Mouse (Mus musculus) intestine, embryonic 16.5 days (tissue): ENCODE results near the gene Olfr1033. TPM values are rescaled to one million over a fixed set of nuclear protein-coding genes. Genes with fewer than 3 reads are reported as not detected.
"Not testable (repeated sequence)": the region's sequence is repeated elsewhere in the genome, so short reads cannot be mapped to it uniquely, and the experiment has no call there.

Experiments used
- ATAC-seq: fragments of 200-750 bp; cut with Nextera tagmentation; 2 replicates; pipeline ENCODE4 v1.8.0; 2017; ENCODE audit warnings: moderate TSS enrichment, moderate library complexity
- H3K27ac ChIP-seq: fragments of 300-500 bp; sonication (generic); 2 replicates; pipeline ENCODE4 v1.5.1; 2014; ENCODE audit warnings: mild to moderate bottlenecking, low read length
- H3K27me3 ChIP-seq: fragments of 300-500 bp; sonication (generic); replicated peaks from 2 replicates; pipeline ENCODE4 v1.6.1; 2014; ENCODE audit warnings: low read length, control low read depth, mixed read lengths; ENCODE audit not compliant: control insufficient read depth, insufficient read depth
- H3K36me3 ChIP-seq: fragments of 300-500 bp; sonication (generic); 2 replicates; pipeline ENCODE4 v1.6.1; 2014; ENCODE audit warnings: low read length, control low read depth; ENCODE audit not compliant: control insufficient read depth, insufficient read depth
- H3K4me1 ChIP-seq: fragments of 300-500 bp; sonication (generic); 2 replicates; pipeline ENCODE4 v1.6.1; 2014; ENCODE audit warnings: low read length, control low read depth, mixed read lengths; ENCODE audit not compliant: control insufficient read depth, insufficient read depth
- H3K4me2 ChIP-seq: fragments of 300-500 bp; sonication (generic); 2 replicates; pipeline ENCODE4 v1.6.1; 2014; ENCODE audit warnings: low read depth, low read length, control low read depth
- H3K4me3 ChIP-seq: fragments of 300-500 bp; sonication (generic); 2 replicates; pipeline ENCODE4 v1.5.1; 2014; ENCODE audit warnings: mild to moderate bottlenecking, low read length
- H3K9ac ChIP-seq: fragments of 300-500 bp; sonication (generic); 2 replicates; pipeline ENCODE4 v1.6.1; 2014; ENCODE audit warnings: low read depth, low read length
- H3K9me3 ChIP-seq: fragments of 300-500 bp; sonication (generic); 2 replicates; pipeline ENCODE4 v1.6.1; 2016; ENCODE audit warnings: low read length, control low read depth; ENCODE audit not compliant: control insufficient read depth
- WGBS: fragments of 180-500 bp; shearing (Covaris S2); extraction: QIAGEN DNeasy Blood & Tissue Kit; methylation state at CpG from one replicate; pipeline ENCODE4 v1.1.7; 2014; 5-methylcytosine and 5-hydroxymethylcytosine counted together
- polyA plus RNA-seq: library from polyadenylated mRNA; unstranded; fragments of >200 nt; fragmentation: Nextera tagmentation; extraction: Ambion mirVana; gene quantifications from 2 replicates; pipeline ENCODE4 v1.2.1, GENCODE M21; 2015

The Olfr1033 gene
- polyA plus RNA-seq, 1 experiment from 2014 or later: 3.0 TPM

- H3K4me1 ChIP-seq, H3K27me3 ChIP-seq, H3K4me2 ChIP-seq, H3K9ac ChIP-seq, ATAC-seq, H3K9me3 ChIP-seq, H3K4me3 ChIP-seq, H3K36me3 ChIP-seq, H3K27ac ChIP-seq: not testable (repeated sequence)
These were observed 53.3 kb downstream of the Olfr1033 start, which contains the start of gene Olfr1036 for GRCm38 (mm10) chr2:86073692-86074091. Gene Olfr1036, plus strand, starts transcription at chr2:86073992.

GRCm38 (mm10) chr2:86080478-86080877 lies 60.0 kb downstream of the Olfr1033 start:
- 89% methylated on average over 1 of the region's 1 CpGs for WGBS
- ATAC-seq, H3K4me3 ChIP-seq, H3K4me1 ChIP-seq, H3K9ac ChIP-seq, H3K4me2 ChIP-seq, H3K36me3 ChIP-seq, H3K27ac ChIP-seq, H3K9me3 ChIP-seq, H3K27me3 ChIP-seq: not testable (repeated sequence)

- H3K4me3 ChIP-seq: no peak within 1 kb of the TSS
- no peak within 1 kb of the TSS for H3K27ac ChIP-seq
- no peak within 1 kb of the TSS for H3K9ac ChIP-seq
- no peaks in the 10 kb centered on the region for H3K4me1 ChIP-seq
- 93% methylated on average over 2 of the region's 2 CpGs for WGBS
- no peaks in the 10 kb centered on the region for H3K27me3 ChIP-seq
- H3K9me3 ChIP-seq: no peaks in the 10 kb centered on the region
- no peaks in the 10 kb centered on the region for H3K36me3 ChIP-seq
- ATAC-seq: no peak
- no peak within 1 kb of the TSS for H3K4me2 ChIP-seq
These were observed 66.9 kb downstream of the Olfr1033 start, which contains the start of gene Olfr1037 for GRCm38 (mm10) chr2:86087285-86087684. Gene Olfr1037, minus strand, starts transcription at chr2:86087385.

Other genes starting within 250 kb of the Olfr1033 start
- gene Olfr1014, start 247.9 kb upstream of the Olfr1033 start, polyA plus RNA-seq: not detected in 2 replicates
- not detected in 2 replicates for gene Olfr1015, start 238.6 kb upstream of the Olfr1033 start, polyA plus RNA-seq
- not detected in 2 replicates for gene Olfr1016, start 218.1 kb upstream of the Olfr1033 start, polyA plus RNA-seq
- gene Olfr1018, start 202.2 kb upstream of the Olfr1033 start, polyA plus RNA-seq: not detected in 2 replicates
- not detected in 2 replicates for gene Olfr1019, start 175.2 kb upstream of the Olfr1033 start, polyA plus RNA-seq
- not detected in 2 replicates for gene Olfr1020, start 173.6 kb upstream of the Olfr1033 start, polyA plus RNA-seq
- not detected in 2 replicates for gene Olfr1022, start 152.0 kb upstream of the Olfr1033 start, polyA plus RNA-seq
- gene Olfr1023, start 135.0 kb upstream of the Olfr1033 start, polyA plus RNA-seq: not detected in 2 replicates
- gene Olfr1024, start 115.6 kb upstream of the Olfr1033 start, polyA plus RNA-seq: not detected in 2 replicates
- not detected in 2 replicates for gene Olfr1025-ps1, start 105.4 kb upstream of the Olfr1033 start, polyA plus RNA-seq
- gene Olfr1026, start 99.1 kb upstream of the Olfr1033 start, polyA plus RNA-seq: not detected in 2 replicates
- gene Olfr1028, start 70.2 kb upstream of the Olfr1033 start, polyA plus RNA-seq: not detected in 2 replicates
- not detected in 2 replicates for gene Olfr1029, start 46.7 kb upstream of the Olfr1033 start, polyA plus RNA-seq
- gene Olfr1030, start 41.4 kb upstream of the Olfr1033 start, polyA plus RNA-seq: not detected in 2 replicates
- not detected in 2 replicates for gene Olfr1031, start 30.3 kb upstream of the Olfr1033 start, polyA plus RNA-seq
- gene Olfr1032, start 15.1 kb upstream of the Olfr1033 start, polyA plus RNA-seq: not detected in 2 replicates
- 0.02 TPM in 1 of 2 replicates, not detected in the other for gene Olfr1034, start 25.2 kb downstream of the Olfr1033 start, polyA plus RNA-seq
- not detected in 2 replicates for gene Olfr1036, start 53.4 kb downstream of the Olfr1033 start, polyA plus RNA-seq
- not detected in 2 replicates for gene Olfr1037, start 66.8 kb downstream of the Olfr1033 start, polyA plus RNA-seq
- gene Olfr1039, start 115.3 kb downstream of the Olfr1033 start, polyA plus RNA-seq: not detected in 2 replicates
- not detected in 2 replicates for gene Olfr1040, start 126.1 kb downstream of the Olfr1033 start, polyA plus RNA-seq
- not detected in 2 replicates for gene Olfr1042, start 141.2 kb downstream of the Olfr1033 start, polyA plus RNA-seq
- gene Olfr1043, start 146.9 kb downstream of the Olfr1033 start, polyA plus RNA-seq: not detected in 2 replicates
- not detected in 2 replicates for gene Olfr1044, start 157.2 kb downstream of the Olfr1033 start, polyA plus RNA-seq
- gene Olfr52, start 165.1 kb downstream of the Olfr1033 start, polyA plus RNA-seq: not detected in 2 replicates
- not detected in 2 replicates for gene Olfr1045, start 182.4 kb downstream of the Olfr1033 start, polyA plus RNA-seq
- gene Olfr1046, start 198.7 kb downstream of the Olfr1033 start, polyA plus RNA-seq: not detected in 2 replicates
- gene Olfr1047, start 210.8 kb downstream of the Olfr1033 start, polyA plus RNA-seq: not detected in 2 replicates
- not detected in 2 replicates for gene Olfr1048, start 219.7 kb downstream of the Olfr1033 start, polyA plus RNA-seq
- gene Olfr1049, start 237.7 kb downstream of the Olfr1033 start, polyA plus RNA-seq: not detected in 2 replicates